Comparison of ENCODE assay signal across 17 mouse cellular contexts in genomic region chr8:116656811-116657210, GRCm38 (mm10).
"Had no signal": no experiment of that assay in that cellular context is flagged by ENCODE, and none has a peak within 500 bp of the region (broad histone marks: within the 10 kb centered on the region; RNA-seq: fewer than 3 reads in every experiment).

No protein-coding gene starts in this region.

- H3K27ac ChIP-seq: lung, embryonic 15.5 days; macrophage; midbrain, embryonic 13.5 days; midbrain, embryonic 15.5 days; neural tube, embryonic 12.5 days; stomach, embryonic 15.5 days; stomach, postnatal 0 days had no signal

- ATAC-seq: lung, postnatal 0 days; midbrain, embryonic 13.5 days; midbrain, embryonic 15.5 days had no signal

- H3K4me3 ChIP-seq: lung, embryonic 15.5 days; megakaryocyte, embryonic 14.5 days; midbrain, embryonic 13.5 days; midbrain, embryonic 15.5 days; neural tube, embryonic 12.5 days; stomach, embryonic 15.5 days had no signal

- H3K9ac ChIP-seq: lung, embryonic 15.5 days; midbrain, embryonic 13.5 days; midbrain, embryonic 15.5 days; neural tube, embryonic 12.5 days; stomach, embryonic 15.5 days had no signal

- H3K27me3 ChIP-seq: lung, embryonic 15.5 days; megakaryocyte, embryonic 14.5 days; midbrain, embryonic 13.5 days; midbrain, embryonic 15.5 days; neural tube, embryonic 12.5 days; stomach, embryonic 15.5 days had no signal

- DNase-seq: lung, adult 2 months; lung, postnatal 14 days; lung, postnatal 36 days; right cerebral cortex, postnatal 14 days; thymus, adult 2 months; thymus, postnatal 25 days; thymus, postnatal 4 days had no signal

- H3K4me1 ChIP-seq: lung, embryonic 15.5 days; megakaryocyte, embryonic 14.5 days; midbrain, embryonic 15.5 days; neural tube, embryonic 12.5 days; stomach, embryonic 15.5 days had no signal

- H3K4me2 ChIP-seq: lung, embryonic 15.5 days; midbrain, embryonic 11.5 days; midbrain, embryonic 13.5 days; midbrain, embryonic 15.5 days; neural tube, embryonic 12.5 days; stomach, embryonic 15.5 days had no signal

- H3K9me3 ChIP-seq: lung, embryonic 15.5 days; midbrain, embryonic 13.5 days; midbrain, embryonic 15.5 days; neural tube, embryonic 12.5 days; stomach, embryonic 15.5 days had no signal

- H3K36me3 ChIP-seq: lung, embryonic 15.5 days; midbrain, embryonic 13.5 days; midbrain, embryonic 15.5 days; neural tube, embryonic 12.5 days; stomach, embryonic 15.5 days had no signal
